Mouse (Mus musculus) limb, embryonic 12.5 days (tissue): ENCODE measurements at regions not wholly inside any gene's neighbourhood (a gene's known extent, or its start where the extent isn't known, plus 50 kb on each side); places are given as distances from the start of the nearest gene placed in this dataset.
A peak's percentile ranks its signal among the peaks of the same experiment; 100 is the strongest.
"Not testable (repeated sequence)": the region's sequence is repeated elsewhere in the genome, so short reads cannot be mapped to it uniquely, and the experiment has no call there.

Source experiments
- ATAC-seq: fragments of 200-750 bp; cut with Nextera tagmentation; 2 replicates; pipeline ENCODE4 v1.8.0; 2017; ENCODE audit warnings: low read depth, moderate TSS enrichment; ENCODE audit not compliant: insufficient number of reproducible peaks, insufficient read depth, low FRiP score, low TSS enrichment
- H3K27ac ChIP-seq: fragments of 300-500 bp; sonication (generic); 2 replicates; pipeline ENCODE4 v1.5.1; 2016; ENCODE audit warnings: mild to moderate bottlenecking, moderate library complexity
- H3K27me3 ChIP-seq: fragments of 300-500 bp; sonication (generic); 2 replicates; pipeline ENCODE4 v1.6.1; 2016; ENCODE audit warnings: mild to moderate bottlenecking, moderate library complexity
- H3K36me3 ChIP-seq: fragments of 300-500 bp; sonication (generic); 2 replicates; pipeline ENCODE4 v1.6.1; 2016; ENCODE audit warnings: mild to moderate bottlenecking, moderate library complexity
- H3K4me1 ChIP-seq: fragments of 300-500 bp; sonication (generic); replicated peaks from 2 replicates; pipeline ENCODE4 v1.6.1; 2016
- H3K4me2 ChIP-seq: fragments of 300-500 bp; sonication (generic); 2 replicates; pipeline ENCODE4 v1.6.1; 2016; ENCODE audit warnings: mild to moderate bottlenecking, moderate library complexity
- H3K4me3 ChIP-seq: fragments of 300-500 bp; sonication (generic); replicated peaks from 2 replicates; pipeline ENCODE4 v1.5.1; 2016; ENCODE audit warnings: mild to moderate bottlenecking
- H3K9ac ChIP-seq: fragments of 300-500 bp; sonication (generic); replicated peaks from 2 replicates; pipeline ENCODE4 v1.6.1; 2016; ENCODE audit warnings: mild to moderate bottlenecking, moderate library complexity
- H3K9me3 ChIP-seq: fragments of 300-500 bp; sonication (generic); 2 replicates; pipeline ENCODE4 v1.6.1; 2016; ENCODE audit warnings: mild to moderate bottlenecking, moderate library complexity
- WGBS: fragments of 180-500 bp; shearing (Covaris S2); methylation state at CpG from one replicate; pipeline ENCODE4 v1.1.7; 2016; 5-methylcytosine and 5-hydroxymethylcytosine counted together

DNA sequence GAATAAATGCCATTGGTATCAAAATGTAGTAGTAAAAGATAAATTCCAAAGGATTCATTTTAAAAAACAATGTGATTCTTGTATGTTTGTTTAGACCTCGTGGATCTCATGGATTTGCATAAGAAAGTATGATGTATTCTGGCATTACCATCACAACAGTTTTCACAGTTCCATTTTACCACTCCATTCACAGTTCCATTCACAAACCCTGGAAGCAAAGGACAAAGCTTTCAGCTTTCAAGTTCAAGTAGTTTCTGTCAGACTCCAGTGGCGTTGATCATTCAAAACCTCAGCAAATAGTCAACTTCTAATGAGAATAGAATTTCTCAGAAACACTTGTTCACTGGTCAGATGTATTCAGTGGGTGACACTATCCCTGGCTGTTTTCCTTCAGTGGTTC, 1157.9 kb upstream of the Cntn5 start:
- Histone ChIP-seq H3K27me3 (no peaks in the 10 kb centered on the region), H3K27ac (no peak overlapping the region), H3K9me3 (no peaks in the 10 kb centered on the region), H3K4me2 (no peak overlapping the region), H3K4me1 (no peaks in the 10 kb centered on the region), H3K4me3 (no peak overlapping the region), H3K36me3 (no peaks in the 10 kb centered on the region), H3K9ac (no peak overlapping the region)
- WGBS, result 68% methylated on average over 2 of the region's 2 CpGs
- no peak for ATAC-seq

DNA sequence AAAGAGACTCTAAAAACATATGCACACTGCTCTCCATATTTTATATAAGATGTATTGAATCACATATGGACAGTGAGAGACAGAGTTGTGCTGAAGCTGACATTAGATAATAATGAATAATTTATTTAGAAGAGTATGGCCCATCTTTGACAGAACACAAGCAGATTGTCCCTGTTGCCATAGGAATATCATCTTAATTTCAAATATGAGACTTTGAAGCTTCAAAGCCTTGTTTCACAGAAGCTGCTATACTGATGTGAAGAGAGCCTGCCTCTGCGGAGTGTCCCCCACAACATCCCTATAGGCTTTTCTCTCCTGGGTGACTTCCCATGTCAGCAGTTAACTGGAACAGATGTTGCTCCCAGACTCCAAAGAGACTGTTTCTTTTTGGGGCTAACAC, 1147.9 kb upstream of the Cntn5 start:
- Histone ChIP-seq H3K9ac (no peak overlapping the region), H3K4me2 (no peak overlapping the region), H3K4me3 (no peak overlapping the region), H3K4me1 (no peaks in the 10 kb centered on the region), H3K9me3 (no peaks in the 10 kb centered on the region), H3K27me3 (no peaks in the 10 kb centered on the region), H3K27ac (no peak overlapping the region), H3K36me3 (no peaks in the 10 kb centered on the region)
- no peak for ATAC-seq
- WGBS, result 95% methylated on average over 1 of the region's 1 CpGs

DNA sequence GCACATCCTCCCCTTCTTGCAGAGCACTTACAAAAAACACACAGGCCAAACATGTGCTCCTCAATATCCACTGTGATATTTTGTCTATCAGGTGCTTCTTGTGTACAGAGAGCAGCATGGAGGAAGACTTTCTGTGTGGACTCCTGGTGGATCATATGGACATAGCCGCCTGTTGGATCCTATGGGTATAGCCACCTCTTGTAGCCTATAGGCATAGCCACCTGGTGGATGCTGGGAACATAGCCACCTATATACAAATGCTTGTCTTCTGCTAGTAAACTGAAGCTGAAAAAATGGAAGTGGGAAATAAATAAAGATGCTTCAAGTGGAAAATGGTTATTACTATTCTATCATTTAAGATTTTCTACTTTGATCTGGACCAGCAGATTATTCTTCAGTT, 1111.4 kb upstream of the Cntn5 start:
- H3K9me3 ChIP-seq, result no peaks in the 10 kb centered on the region
- H3K27ac ChIP-seq, result no peak overlapping the region
- H3K9ac ChIP-seq, result no peak overlapping the region
- ATAC-seq, result no peak
- no peaks in the 10 kb centered on the region for H3K27me3 ChIP-seq
- WGBS, result 82% methylated on average over 1 of the region's 1 CpGs
- no peaks in the 10 kb centered on the region for H3K36me3 ChIP-seq
- no peak overlapping the region for H3K4me3 ChIP-seq
- H3K4me1 ChIP-seq, result no peaks in the 10 kb centered on the region
- no peak overlapping the region for H3K4me2 ChIP-seq

DNA sequence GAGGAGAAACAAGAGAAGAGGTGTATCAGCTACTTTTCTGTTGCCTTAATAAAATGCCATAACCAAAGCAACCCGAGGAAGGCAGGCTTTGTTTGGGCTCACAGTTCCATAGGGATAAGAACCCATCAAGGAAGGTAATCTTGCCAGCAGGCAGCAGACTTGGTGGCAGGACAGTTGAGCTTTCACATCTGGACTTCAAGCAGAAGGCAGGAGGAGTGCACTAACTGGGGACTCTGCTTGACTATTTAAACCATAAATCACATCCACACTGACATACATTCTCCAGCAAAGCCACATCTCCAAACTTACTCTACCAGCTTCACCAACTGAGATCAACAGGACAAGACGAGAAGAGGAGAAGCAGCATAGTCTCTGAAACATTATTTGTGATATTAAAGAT, 1094.0 kb upstream of the Cntn5 start:
- Histone ChIP-seq H3K27ac (no peak overlapping the region), H3K27me3 (no peaks in the 10 kb centered on the region), H3K4me2 (no peak overlapping the region), H3K4me1 (no peaks in the 10 kb centered on the region), H3K9ac (no peak overlapping the region), H3K9me3 (no peaks in the 10 kb centered on the region), H3K4me3 (no peak overlapping the region), H3K36me3 (no peaks in the 10 kb centered on the region)
- 56% methylated on average over 2 of the region's 2 CpGs for WGBS
- ATAC-seq, result no peak

DNA sequence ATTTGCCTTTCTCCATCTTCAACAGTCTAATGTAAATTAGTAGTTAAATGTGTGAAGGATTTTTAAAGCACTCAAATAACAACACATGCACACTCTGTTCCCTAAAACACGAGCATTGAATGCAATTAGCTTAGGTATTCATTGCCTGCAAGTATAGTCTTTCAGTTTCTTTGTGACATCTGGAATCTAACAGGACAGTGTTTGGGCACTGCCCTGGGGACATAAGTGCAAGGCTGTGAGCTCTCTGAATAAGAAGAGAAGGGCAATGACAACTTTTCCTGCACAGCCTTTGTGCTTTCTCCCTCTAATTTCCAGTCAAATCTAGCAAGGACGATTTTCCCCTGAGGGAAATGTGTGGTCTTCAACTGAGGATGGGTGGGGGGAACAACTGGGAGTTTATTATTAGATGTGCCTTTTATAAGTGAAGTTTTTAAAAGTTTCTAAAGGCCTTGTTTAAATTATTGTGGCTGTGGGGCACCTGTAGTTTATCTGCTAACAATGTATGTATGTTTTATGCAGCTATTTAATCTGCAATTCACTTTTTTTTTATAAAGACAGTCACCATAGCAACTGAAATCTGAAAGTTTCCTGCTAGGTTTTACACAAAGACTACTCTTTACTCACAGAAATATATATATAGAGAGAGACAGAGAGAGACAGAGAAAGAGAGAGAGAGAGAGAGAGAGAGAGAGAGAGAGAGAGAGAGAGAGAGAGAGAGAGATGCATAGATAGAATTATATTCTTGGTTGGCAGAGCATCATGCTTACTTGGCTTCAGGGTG, 1077.7 kb upstream of the Cntn5 start:
- ATAC-seq, result no peak
- 20% methylated on average over 2 of the region's 2 CpGs for WGBS
- Histone ChIP-seq H3K9me3 (no peaks in the 10 kb centered on the region), H3K4me2 (no peak overlapping the region), H3K4me1 (no peaks in the 10 kb centered on the region), H3K9ac (no peak overlapping the region), H3K36me3 (no peaks in the 10 kb centered on the region), H3K4me3 (no peak overlapping the region), H3K27me3 (no peaks in the 10 kb centered on the region), H3K27ac (no peak overlapping the region)

DNA sequence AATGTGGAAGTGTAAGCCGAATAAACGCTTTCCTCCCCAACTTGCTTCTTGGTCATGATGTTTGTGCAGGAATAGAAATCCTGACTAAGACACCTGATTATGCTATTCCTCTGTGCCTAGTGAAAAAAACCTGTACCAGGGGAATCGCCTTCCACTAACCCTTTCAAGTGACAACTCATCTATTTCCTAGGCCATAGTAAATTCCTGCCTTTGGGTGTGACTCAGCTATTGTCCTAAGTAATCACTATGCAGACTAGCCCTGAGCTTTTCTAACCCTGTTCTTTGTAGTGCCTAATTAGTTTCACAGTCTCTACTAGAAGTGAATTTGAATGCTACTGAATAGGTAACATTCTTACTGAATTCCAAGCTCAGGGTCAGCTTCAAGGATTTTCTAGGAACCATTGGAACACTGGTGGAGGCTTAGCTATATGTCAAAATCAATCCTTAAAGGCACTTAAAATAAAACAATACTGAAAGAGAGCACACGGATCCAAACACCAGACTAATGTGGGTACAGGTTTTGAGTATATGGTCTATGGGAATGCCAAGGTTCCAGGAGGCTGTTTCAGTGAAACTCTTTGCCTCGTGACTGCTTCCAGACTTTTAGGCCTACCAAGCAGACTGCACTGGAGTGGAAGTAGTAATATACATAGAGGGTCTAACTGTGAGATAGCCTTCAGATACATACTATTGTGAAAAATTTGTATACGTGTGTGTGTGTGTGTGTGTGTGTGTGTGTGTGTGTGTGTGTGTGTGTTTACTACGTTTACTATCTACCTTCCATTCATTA, 1036.3 kb upstream of the Cntn5 start:
- H3K9ac ChIP-seq, H3K27ac ChIP-seq, ATAC-seq, H3K4me2 ChIP-seq, H3K4me3 ChIP-seq, H3K9me3 ChIP-seq, H3K27me3 ChIP-seq, H3K36me3 ChIP-seq, H3K4me1 ChIP-seq: not testable (repeated sequence)
- 57% methylated on average over 7 of the region's 7 CpGs for WGBS

DNA sequence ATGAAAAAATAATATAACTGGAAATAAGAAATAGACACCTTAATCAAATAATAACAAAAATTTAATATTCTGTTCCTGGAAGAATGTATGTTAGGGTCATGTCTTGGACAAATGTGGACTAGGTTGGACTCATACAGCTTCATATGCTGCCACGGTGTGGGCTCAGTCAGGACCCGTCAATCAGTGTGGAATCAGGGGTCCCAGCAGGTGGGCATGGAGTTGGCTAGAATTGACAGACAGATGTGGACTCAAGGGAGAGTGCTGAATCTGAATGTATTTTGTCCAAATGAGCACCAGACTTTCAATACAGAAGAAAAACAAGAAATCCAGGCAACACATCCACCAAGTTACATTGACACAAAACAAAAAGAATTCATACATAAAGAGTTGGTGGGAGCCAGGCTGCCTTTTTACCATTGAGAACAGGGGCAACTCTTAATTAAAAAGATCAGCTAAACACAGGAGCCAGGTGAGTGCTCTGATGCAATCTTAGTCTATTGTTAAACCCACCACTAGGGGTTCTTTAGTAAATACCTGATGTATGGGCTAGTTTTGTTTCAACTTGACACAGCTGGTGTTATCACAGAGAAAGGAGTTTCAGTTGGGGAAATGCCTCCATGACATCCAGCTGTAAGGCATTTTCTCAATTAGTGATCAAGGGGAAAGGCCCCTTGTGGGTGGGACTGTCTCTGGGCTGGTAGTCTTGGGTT, 1035.4 kb upstream of the Cntn5 start:
- WGBS, result 53% methylated on average over 2 of the region's 2 CpGs
- Histone ChIP-seq H3K27ac (no peak overlapping the region), H3K4me1 (no peaks in the 10 kb centered on the region), H3K9ac (no peak overlapping the region), H3K36me3 (no peaks in the 10 kb centered on the region), H3K4me3 (no peak overlapping the region), H3K27me3 (no peaks in the 10 kb centered on the region), H3K9me3 (no peaks in the 10 kb centered on the region), H3K4me2 (no peak overlapping the region)
- no peak for ATAC-seq

DNA sequence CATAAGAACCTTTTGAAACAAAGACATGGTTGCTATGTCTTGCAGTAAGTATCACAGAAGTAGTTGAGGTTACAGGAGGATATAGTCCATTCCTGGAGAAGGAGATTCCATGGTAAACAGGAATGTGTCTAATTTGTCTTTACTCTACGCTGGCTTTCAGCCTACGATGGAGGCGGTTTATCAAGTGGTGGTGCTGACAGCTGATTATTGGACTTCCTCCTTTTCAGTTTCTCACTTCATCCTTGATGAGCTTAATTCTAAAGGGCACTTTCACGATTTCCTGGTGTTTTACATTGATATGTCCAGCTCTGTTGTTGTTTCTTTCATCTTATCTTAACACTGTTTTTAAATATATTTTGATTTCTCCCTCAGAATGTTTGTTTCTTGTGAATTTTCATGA, 1020.9 kb upstream of the Cntn5 start:
- Histone ChIP-seq H3K27ac (no peak overlapping the region), H3K4me2 (no peak overlapping the region), H3K4me3 (no peak overlapping the region), H3K9ac (no peak overlapping the region), H3K9me3 (peaks cover 11% of the 10 kb centered on the region), H3K27me3 (no peaks in the 10 kb centered on the region), H3K4me1 (no peaks in the 10 kb centered on the region), H3K36me3 (no peaks in the 10 kb centered on the region)
- 56% methylated on average over 4 of the region's 4 CpGs for WGBS
- ATAC-seq, result no peak

DNA sequence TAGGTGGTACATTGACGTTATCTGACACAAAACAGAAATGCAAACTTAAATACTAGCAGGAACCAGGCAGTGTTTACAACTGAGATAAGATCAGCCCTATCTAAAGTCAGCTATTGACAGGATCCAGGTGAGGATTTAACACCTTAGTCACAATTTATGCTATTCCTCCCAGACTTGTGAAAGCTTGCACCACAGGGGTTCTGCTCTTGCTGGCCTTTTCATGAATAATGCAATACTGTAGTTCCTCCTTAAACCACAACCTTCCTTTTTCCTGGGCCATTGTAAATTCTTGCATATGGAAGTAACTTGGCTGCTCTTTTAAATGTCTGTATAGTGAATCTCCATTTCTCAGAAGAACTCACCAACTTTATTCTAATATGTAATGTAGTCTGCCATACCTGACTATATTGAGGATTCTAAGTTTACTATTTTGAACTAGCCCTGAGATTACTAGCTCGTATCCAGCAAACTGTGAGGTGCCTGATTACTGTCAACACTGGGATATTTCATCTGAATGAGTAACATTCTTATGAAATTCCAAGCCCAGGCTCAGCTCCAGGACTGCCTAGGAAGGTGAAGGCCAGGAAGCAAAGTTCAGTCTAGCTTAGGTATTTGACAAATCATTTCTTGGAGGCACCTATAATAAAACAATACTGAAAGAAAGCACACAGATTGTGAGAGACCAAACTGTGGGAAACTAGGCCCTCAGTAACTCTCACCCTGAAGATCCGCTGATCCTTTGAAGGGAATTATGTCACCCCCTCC, 1019.2 kb upstream of the Cntn5 start:
- not testable (repeated sequence) for ATAC-seq, H3K9ac ChIP-seq, H3K4me3 ChIP-seq, H3K36me3 ChIP-seq, H3K27ac ChIP-seq, H3K27me3 ChIP-seq, H3K4me1 ChIP-seq, H3K4me2 ChIP-seq
- H3K9me3 ChIP-seq, result peaks cover 11% of the 10 kb centered on the region
- WGBS, result 86% methylated on average over 3 of the region's 3 CpGs

DNA sequence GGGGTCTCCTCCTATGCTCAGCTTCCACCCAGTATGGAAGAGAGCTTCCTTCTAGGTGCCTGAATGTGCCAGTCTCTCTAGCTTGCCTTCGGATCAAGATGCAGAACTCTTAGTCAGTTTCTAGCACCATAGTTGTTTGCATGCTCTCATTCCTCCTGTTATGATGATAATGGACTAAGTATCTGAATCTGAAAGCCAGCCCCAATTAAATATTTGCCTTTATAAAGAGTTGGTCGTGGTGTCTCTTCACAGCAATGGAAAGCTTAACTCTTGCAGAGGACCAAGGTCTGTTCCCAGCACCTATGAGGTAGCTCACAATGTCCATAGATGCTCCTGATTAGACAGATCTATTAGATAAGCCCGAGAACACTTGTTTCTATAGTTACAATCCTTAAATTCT, 1015.7 kb upstream of the Cntn5 start:
- H3K9ac ChIP-seq, result no peak overlapping the region
- peaks cover 11% of the 10 kb centered on the region for H3K9me3 ChIP-seq
- H3K36me3 ChIP-seq, result no peaks in the 10 kb centered on the region
- no peaks in the 10 kb centered on the region for H3K27me3 ChIP-seq
- no peaks in the 10 kb centered on the region for H3K4me1 ChIP-seq
- H3K4me2 ChIP-seq, result no peak overlapping the region
- H3K4me3 ChIP-seq, result no peak overlapping the region
- no peak for ATAC-seq
- H3K27ac ChIP-seq, result no peak overlapping the region
- 80% methylated on average over 3 of the region's 3 CpGs for WGBS

DNA sequence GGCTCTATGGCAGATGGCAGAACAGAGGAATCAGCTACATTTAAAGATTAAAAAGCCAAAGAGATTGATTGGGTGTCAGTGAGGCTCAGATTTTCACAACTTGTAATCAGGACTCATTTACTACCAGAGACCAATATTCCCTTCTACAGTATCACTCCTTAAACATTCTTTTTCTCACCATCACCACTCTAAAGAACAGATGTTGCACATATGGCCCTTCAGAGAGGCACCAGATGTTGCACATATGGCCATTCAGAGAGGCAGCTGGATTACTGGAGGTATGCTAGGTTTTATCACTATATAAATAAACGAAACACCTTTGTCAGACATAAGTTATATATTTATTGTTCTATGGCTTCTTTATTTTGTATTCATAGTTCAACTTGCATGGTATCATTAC, 993.7 kb upstream of the Cntn5 start:
- peak; percentile 79; the same call in 1 of the 2 replicates for ATAC-seq
- no peaks in the 10 kb centered on the region for H3K27me3 ChIP-seq
- H3K36me3 ChIP-seq, result no peaks in the 10 kb centered on the region
- no peak overlapping the region for H3K27ac ChIP-seq
- H3K4me2 ChIP-seq, result no peak overlapping the region
- no peak overlapping the region for H3K4me3 ChIP-seq
- H3K9me3 ChIP-seq, result no peaks in the 10 kb centered on the region
- no peaks in the 10 kb centered on the region for H3K4me1 ChIP-seq
- WGBS, result 18% methylated on average over 1 of the region's 1 CpGs
- no peak overlapping the region for H3K9ac ChIP-seq
